Mouse (Mus musculus) cerebellum, postnatal 14 days (tissue): ENCODE data around the gene Ddx42.
"Not testable (repeated sequence)": the region's sequence is repeated elsewhere in the genome, so short reads cannot be mapped to it uniquely, and the experiment has no call there.

Experiments
- DNase-seq, 2 experiments: peaks; one replicate each; pipeline ENCODE4 v3.0.0; 2021; ENCODE audit warnings: mixed read lengths in 2 of 2

Gene Ddx42

GRCm38 (mm10) chr11:106201337-106202122, 15.2 kb upstream of the Ddx42 start:
- no peak for DNase-seq

DNA sequence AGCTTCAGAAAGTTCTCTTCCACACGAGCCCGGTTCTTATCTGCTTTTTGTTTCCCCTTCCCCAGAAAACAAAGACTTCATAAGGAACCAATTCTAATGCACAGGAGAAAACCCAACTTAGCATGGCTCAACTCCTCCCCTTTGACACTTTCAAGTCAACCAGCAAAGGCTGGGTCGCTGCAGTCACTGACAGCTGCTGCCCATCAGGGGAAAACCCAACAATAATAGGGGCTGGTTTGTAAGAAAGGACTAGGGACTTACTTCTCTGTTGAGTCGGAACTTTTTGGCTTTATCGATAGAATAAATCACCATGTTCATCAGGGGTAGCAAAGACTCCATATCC, 14.6 kb upstream of the Ddx42 start, which contains the start of gene Strada:
Gene Strada (minus strand): TSS at position 46 of the 343 bp plus-strand sequence.
- DNase-seq, result no peak

- no peak for DNase-seq
Measured at GRCm38 (mm10) chr11:106212771-106213170, 4.0 kb upstream of the Ddx42 start.

GRCm38 (mm10) chr11:106214856-106215255, 1.9 kb upstream of the Ddx42 start:
- DNase-seq, result peak in 1 of 2 experiments; percentile 40

- DNase-seq, result no peak
Measured at GRCm38 (mm10) chr11:106215450-106215859, 1.3 kb upstream of the Ddx42 start.

GRCm38 (mm10) chr11:106215927-106216729, 598 bp upstream of the Ddx42 start, which contains the start of gene Ccdc47:
Ccdc47 (minus strand) TSS chr11:106216344.
- peak; percentile 97 for DNase-seq

- DNase-seq, result no peak
Measured at GRCm38 (mm10) chr11:106220603-106221002, 3.9 kb downstream of the Ddx42 start.

- DNase-seq, result not testable (repeated sequence)
Measured at GRCm38 (mm10) chr11:106233978-106234377, 17.3 kb downstream of the Ddx42 start.

DNA sequence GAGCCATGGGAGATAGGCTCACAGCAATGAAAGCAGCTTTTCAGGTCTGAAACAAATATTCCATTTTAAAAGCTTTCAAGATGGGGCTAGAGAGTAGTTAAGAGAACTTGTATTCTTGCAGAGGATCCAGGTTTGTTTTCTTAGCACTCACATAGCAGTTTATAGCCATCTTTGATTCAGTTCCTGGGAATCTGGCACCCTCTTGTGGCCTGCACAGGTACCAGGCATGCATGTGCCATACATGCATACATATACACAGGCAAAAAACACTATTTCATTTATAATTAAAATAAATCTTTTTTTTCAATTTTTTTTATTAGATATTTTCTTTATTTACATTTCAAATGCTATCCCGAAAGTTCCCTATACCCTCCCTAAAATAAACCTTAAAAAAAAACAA, 30.1 kb downstream of the Ddx42 start:
- no peak for DNase-seq

- DNase-seq, result no peak
Measured at GRCm38 (mm10) chr11:106249326-106249725, 32.6 kb downstream of the Ddx42 start.

DNA sequence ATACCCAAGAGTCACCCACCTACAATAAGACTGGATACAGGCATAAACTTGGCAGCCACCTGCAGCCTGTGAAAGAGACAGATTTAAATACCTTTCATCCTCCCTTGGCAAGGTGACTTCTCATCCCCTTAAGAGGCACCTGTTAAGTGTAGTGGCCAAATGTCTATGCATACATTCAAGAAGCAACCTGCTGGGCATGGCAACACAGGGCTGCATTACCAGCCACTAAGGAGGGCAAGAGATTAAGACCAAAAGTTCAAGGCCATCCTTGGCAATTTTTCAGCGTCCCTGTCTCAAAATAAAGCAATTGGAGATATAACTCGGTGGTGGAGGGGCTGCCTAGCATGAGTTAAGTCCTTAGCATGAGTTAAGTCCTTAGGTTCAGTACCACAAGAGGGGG, 38.0 kb downstream of the Ddx42 start:
- DNase-seq, result peak in 1 of 2 experiments; percentile 9

DNA sequence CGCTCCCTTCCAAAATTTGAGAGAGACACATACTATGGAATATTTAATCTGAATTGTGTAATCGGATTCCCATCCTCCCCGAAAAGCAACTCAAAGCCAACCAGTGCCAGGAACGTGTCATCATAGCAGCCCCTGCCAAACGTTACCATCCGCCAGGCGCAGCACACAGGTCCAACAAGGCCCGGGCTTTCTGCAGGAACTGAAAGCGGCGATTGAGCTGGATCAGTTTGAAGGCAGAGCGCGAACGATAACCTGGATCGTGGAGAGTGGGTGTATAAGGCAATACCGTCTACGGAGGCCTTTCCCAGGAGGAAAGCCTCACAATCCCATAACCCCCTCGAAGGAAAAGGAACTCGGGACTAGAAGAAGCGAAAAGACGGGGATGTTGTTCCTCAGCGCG, 38.4 kb downstream of the Ddx42 start:
- peak in 1 of 2 experiments; percentile 45 for DNase-seq

DNA sequence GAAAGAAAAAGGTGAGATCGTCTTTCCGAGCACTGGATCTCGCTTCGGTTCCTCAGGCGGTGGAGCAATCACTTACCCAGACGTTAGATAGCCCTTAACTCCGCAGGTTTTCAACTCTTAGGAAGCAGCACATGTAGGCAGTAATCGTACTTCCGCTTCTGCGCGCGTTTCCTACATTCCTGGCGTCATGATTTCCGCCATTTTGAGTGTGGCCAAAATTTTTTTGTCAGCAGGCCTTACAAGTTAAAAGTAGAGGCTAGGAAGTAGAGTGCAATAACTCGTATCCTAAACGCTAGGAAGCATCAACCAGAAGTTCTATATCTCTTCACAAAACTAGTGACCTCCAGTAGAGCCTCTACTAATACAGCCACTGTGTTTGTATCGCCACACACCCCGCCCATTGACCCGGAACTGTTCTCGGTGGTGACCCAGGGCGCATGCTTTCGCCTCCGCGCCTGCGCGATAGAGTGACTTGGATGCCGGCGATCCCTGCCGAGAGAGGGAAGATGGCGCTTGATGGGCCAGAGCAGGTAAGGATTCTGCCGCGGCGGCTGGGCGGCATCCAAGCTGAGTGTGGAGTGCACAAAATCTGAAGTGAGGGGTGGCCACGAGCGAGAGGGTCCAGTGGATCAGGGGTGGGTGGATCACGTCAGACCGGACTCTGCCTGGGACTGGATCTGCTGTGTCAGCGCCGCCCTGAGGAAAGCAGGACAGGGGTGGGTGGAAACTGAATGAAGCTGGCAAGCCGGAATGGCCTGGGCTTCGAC, 39.1 kb downstream of the Ddx42 start, which contains the start of the genes Ftsj3 and Psmc5:
Gene Ftsj3 (minus strand): TSS at position 395 of the 767 bp plus-strand sequence.
Gene Psmc5 (plus strand): TSS at position 470 of the 767 bp plus-strand sequence.
- DNase-seq, result peak; percentile 99

DNA sequence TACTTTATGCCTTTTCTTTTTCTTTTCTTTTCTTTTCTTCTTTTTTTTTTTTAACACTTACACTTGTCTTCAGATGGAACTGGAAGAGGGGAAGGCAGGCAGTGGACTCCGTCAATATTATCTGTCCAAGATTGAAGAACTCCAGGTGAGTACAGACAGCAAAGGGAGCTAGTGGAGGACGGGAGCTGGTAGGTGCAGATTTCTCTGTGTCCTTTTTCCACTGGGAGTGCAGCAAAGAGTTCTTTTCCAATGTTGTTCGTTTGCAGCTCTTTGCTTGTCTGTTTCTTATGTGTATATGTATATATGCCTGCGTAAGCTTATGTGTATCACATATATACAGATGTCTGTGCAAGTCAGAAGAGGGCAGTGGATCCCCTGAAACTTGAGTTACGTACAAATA, 40.0 kb downstream of the Ddx42 start:
- DNase-seq, result peak; percentile 69 to 74

- DNase-seq, result no peak
Measured at GRCm38 (mm10) chr11:106260826-106261450, 44.2 kb downstream of the Ddx42 start.

- peak in 1 of 2 experiments; percentile 52 for DNase-seq
Measured at GRCm38 (mm10) chr11:106263963-106264362, 47.2 kb downstream of the Ddx42 start.

- DNase-seq, result peak in 1 of 2 experiments; percentile 20
Measured at GRCm38 (mm10) chr11:106264988-106265387, 48.3 kb downstream of the Ddx42 start.

- no peak for DNase-seq
Measured at GRCm38 (mm10) chr11:106265570-106265969, 48.8 kb downstream of the Ddx42 start.

DNA sequence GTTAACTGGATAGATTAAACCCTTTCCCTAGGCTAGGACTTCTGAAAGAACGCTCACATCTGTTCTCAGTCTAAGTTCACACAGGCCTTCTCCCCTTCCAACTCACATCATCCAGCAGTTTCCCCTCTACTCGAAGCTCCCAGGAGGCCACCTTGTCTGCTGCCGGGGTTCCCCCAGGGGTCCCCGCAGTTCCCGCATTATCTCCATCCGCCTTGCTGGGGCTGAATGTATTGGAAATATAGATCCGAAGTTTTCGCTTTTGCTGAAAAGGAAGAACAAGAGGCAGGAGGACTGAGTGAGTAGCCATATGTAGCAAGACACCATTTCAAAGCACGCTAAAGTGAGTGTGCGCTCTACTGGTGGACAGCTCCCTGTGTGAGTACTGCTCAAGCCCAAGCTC, 49.7 kb downstream of the Ddx42 start:
- DNase-seq, result no peak

- DNase-seq, result peak; percentile 91 to 95
Measured at GRCm38 (mm10) chr11:106267311-106267852, 50.7 kb downstream of the Ddx42 start.

DNA sequence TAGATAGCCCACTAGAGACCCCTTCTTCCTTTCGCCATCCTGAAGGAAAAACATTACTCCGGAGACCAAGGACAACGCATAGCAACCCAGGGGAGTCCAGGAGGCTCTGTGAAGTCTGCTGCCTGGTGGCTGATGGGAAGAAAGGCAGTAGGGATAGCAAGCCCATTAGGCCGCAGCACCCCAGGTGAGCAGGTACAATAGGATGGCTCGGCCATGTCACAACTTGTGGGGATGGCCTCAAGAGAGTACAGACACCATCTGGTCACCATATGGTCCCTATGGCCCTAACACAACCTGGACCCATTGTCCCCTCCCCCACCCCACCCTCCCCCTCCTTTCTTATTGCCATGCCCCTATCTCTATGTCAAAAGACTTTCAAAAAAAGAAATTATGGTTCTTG, 51.1 kb downstream of the Ddx42 start:
- DNase-seq, result peak; percentile 63 to 74
